Mouse (Mus musculus): ENCODE results near the gene Stx11. TPM values are rescaled to one million over a fixed set of nuclear protein-coding genes. Genes with fewer than 3 reads are reported as not detected.

Stx11 gene
- under 1 TPM; 0.24 to 0.28 TPM for total RNA-seq (2021)
- long read RNA-seq, experiment 1: 0 reads
- long read RNA-seq, experiment 2, full-length matches to known transcripts: 1 of 1 reads
- long read RNA-seq, experiment 2, partial matches to known transcripts: 0 of 1 reads
- long read RNA-seq, experiment 2, other reads (novel, unspliced or antisense): 0 of 1 reads

DNA sequence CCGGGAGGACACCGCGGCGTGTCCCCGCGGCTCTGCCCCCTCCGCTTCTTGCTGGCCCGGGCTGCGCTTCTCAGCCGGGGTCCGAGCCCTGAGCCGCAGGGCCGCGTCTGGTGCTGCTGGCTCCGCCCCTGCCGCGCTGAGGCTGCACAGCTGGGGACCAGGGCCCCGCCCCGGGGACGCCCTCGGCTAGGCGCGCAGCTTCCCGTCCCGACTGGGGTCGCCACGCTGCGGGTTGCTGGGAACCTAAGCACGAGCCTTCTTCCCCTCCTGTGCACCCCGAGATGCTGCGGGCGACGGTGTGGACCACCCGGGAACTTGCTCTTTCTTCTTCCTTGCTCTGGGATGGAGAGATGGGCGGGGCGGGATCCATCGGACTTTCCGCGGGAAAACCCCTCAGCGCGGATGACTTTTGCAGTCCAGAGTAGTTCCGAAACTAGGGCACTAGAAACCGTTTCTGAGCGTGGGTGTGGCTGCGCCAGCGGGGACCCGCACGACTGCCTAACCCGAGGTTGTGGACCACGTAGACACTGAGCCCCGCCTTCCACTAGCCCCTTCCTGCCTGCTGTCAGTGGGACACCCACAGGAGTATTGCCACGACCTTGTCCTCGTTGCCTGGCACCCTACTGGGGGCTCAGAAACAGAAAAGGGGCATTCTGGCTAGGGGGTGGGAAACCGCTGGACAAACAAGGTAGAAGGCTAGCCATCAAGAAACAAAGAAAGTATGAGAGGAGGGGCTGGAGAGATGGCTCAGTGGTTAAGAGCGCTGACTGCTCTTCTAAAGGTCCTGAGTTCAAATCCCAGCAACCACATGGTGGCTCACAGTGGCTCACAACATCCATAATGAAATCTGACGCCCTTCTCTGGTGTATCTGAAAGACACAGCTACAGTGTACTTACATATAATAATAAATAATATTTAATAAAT lies at the start of gene Stx11:
Stx11 (minus strand) TSS at position 148 of the 925 bp plus-strand sequence.
- peak; percentile 61 for DNase-seq

DNA sequence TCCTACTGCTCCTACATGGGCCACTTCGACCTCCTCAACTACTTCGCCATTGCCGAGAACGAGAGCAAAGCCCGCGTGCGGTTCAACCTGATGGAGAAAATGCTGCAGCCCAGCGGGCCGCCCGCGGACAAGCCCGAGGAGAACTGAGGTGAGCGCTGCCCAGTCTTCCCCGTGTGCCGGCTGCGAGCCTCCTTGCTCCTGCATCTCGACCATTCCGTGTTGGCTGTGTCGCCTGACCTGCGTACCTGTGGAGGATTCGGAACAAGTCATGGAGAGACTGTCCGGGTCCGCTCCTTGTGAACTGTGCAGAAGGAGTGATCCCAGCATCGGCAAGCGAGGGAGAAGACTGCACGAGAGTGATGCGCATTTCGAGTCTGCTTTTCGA lies 44.6 kb upstream of the Stx11 start:
- DNase-seq: no peak

DNA sequence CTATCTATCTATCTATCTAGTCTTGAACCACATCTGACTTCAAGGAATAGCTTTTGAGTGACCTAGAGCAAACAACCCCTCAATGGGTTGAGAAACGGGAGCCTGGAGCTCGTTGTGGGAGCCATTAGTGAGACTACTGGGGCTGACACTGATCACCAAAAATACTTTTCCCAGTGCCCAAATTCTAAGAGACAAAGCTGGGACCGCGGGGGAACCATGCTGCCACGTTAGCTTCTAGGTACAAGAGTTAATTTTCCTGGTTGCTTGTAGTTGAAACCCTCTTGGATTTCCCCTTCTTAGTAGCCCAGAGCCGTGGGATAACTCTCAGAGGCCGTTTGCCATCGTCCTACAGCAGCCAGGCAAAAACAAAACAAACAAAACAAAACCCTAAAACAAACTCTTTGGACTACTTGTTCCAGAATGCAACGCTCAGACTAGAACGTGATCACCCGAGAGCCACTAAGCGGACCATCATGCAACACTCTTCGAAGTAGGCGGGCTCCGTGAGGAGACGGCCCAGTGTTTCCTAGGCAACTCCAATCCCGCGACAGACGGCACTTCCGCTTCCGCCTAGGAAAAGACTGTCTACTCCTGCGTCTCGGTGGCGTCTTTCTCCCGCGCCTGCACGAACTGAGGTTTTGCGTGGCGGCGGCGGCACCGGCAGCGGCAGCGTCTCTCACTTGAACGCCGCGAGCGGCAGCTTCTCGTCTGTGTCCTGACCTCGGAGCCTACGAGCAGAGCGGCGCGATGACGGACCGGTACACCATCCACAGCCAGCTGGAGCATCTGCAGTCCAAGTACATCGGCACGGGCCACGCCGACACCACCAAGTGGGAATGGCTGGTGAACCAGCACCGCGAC lies 44.0 kb upstream of the Stx11 start:
- peak; percentile 94 for DNase-seq

DNA sequence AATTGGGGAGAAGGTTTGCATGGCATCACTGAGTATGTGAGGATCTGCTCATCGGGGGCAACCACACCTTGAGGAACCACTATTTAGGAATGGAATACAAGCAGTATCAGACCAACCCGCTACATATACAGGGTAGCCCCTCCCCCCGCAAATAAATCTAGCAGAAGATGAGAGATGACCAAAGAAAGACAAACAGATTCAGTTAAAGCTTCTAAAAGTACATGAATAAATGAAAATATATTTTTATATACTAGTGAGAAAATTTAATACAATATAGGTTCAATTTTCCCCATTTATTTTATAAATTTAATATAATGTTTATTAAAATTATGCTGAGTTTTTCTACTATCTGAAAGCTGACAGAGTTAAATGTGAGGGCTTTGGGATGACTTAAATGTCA lies 40.9 kb upstream of the Stx11 start, which contains the start of gene Sf3b5:
Sf3b5 (plus strand) TSS at position 301 of the 400 bp plus-strand sequence.
- DNase-seq: no peak

DNA sequence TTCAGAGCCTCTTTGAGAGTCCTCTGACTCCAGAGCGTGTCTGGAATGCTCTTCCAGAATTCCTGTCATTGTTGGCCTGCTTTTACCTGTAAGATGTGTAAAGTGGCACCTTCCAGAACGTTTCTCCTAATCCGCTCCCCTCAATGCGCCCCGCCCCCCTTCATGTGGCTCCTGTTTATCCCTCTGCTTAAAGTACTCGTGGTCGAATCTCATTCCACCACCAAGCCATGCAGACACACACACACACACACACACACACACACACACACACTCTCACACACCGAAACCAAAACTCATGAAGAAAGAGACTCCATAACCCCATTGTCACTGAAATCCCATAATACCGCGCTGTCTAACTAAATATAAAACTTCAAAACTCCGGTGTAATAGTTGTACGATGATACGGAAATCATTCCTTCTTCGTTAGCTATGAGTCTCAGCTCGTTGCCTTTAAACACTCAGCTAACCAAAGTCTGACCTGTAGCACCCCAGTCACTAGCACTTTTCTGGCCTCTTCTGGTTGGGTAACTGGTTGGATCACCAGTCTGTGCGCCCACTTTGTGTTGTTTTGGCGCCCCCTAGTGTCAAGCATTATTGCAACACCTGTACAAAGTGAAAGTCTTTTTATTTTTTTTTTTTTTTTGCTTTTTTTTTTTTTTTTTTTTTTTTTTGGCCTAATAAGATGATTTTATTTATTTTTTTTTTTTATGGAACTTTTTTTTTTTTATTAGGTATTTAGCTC lies 32.8 kb upstream of the Stx11 start:
- peak; percentile 59 for DNase-seq

DNA sequence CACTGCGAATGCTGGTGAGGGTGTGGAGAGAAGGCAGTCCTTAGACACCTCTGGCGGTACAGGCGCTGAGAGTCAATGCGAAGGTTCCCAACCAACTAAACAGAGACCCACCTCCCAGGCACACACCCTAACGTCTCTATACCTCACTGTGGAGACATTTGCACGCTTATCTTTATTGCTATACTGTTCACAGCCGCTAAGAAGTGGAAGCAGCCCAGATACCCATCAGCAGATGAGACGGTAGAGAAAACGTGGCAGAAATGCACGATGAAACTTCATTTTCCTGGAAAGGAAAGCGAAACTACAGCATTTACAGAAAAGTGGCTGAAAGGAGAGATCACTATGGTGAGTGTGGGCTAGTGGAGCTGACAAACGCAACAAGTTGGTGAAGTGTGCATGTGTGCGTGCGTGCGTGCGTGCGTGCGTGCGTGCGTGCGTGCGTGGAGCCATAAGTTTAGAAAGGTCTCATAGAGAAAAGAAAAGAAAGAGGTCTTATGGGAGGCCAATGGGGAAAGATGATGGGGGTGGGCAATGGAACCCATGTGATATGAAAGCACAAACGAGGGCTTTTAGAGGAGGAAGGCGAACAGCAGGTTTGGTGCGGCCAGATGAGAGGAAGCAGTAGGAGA lies 29.4 kb upstream of the Stx11 start:
- no peak for DNase-seq

DNA sequence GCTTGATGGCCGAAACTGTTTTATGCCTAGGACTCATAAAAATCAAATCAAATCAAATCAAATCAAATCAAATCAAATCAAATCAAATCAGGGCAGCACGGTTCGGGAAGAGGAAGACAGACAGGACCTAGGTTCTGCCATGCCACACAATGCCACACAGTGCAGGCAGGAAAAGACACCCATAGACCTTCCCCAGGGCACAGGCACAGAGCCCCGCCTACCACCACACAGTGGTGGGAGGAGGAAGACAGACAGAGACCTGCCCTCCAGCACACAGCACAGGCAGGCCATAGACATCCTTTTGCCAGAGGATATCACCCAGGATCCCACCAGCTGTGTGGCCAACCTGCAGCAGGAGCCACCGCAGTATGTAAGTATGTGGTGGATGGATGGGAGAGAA lies 27.9 kb upstream of the Stx11 start:
- no peak for DNase-seq

DNA sequence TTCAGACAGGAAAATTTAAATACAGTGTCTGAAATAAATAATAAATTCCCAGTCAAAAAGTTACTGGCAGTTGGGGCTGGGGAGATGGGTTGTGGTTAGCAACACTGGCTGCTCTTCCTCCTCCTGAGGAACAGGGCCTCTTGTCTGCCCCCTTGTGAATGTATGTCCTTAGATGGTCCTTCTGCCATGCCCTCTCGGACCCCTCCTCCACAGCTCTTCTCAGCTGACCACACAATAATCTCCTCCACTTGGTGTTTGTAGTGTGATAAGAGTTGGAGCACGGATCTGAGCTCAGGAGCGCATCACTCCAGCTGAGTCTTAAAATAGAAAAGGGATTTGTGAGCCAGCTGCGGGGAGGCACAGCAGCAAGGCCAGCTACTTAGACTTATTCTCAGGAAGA lies 22.8 kb upstream of the Stx11 start:
- no peak for DNase-seq

DNA sequence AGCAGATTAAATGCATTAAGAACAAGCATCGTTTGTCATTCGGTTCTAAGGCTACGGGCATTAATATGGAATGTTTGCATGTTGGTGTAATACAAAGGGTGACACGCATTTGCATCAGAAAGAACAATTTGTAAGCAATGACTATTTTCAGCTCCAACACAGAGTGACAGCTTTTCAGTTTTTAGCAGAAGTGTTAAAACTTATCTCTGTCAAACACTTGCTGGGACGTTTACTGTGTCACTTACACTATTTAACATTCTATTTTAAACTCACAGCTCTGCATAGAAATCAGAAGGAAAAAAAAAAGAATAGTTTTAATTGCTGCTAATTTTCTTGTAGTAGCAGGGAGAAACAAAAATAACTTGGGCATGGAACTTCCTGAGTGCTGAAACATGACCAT lies 22.4 kb upstream of the Stx11 start:
- no peak for DNase-seq

DNA sequence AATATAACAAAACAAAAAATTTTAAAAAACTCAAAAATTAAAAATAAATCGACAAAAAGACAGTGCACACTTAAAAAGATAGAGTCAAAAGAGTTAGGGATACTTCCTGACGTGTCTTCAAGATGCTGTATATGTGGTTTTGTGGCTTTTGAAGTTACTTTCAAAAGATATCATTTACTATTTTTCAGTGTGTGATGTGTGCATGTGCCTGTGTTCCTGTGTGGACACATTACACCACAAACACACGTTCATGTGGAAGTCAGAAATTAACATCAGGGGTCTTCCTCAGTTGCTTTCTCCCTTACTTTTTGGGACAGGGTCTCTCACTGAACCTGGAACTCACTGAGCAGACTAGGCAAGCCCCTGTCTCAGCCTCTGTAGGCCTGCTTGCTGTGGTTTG lies 20.9 kb upstream of the Stx11 start:
- no peak for DNase-seq

DNA sequence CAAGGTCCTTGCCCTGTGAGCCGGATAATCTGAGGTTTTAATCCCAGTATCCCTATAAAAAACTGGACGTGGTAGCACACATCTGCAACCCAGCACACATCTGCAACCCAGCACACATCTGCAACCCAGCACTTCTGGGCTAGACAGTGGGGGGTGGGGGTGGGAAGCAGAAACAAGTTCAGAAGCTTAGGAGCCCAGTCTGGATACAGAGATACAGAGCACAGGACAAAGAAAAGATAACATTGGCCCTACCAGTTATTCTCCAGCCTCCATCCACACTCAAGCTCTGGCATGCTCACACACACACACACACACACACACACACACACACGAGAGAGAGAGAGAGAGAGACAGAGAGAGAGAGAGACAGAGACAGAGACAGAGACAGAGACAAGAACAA lies 19.4 kb upstream of the Stx11 start:
- DNase-seq: no peak

DNA sequence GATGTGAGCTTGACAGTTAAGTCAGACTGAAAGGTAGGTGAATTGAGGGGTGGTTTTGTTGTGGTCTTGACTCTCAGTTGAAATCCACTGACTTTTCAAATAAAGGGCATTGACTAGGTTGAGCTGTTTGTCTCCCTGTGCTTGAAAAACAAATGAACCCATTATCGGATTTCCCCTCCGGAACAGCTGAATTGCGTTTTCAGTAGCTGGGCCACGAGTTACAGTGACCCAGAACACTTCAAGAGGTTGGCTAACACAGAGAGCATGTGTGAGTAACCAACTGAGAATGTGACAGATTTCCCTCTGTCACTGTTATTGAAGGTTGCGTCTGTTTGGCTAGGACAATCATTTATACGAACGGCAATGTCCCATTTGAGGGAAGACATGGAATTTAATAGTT lies 17.0 kb upstream of the Stx11 start:
- no peak for DNase-seq

DNA sequence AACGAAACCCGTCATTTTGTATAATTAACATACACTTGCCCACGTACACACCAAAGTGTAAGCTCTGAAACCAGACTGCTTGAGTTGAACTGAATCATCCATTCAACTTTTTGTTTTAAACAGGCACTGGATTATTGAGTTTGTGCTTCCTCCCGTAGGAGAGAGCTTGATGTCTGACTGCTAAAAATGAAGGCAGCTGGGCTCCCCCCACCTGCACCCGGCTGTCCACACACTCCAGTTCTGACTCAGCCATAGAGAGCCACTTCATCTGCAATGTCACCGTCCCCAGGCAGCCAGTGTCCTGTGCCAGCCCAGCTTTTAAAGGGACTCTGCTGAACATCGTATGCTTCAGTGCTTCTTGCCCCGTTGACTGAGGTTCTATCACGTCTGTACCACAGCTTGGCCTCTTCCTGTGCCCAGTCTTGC lies 13.7 kb upstream of the Stx11 start:
- no peak for DNase-seq

DNA sequence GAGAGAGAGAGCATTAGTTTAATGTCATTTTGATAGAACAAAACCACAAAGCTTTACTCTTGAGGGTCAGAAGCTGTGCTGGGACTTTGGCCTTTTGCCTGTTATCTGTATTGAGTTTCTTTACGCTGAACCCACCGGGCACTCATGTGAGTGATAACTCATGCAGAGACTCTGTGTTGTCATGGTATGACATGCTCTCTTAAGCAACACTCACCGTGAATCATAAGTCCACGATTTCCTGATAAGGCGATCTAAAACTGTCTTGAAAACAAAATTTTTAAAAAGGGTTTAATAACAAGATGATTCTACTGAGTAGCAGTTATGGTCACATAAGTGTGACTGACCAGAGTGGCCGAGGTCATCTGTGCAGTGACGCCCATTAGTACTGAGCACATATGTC lies 12.5 kb upstream of the Stx11 start:
- DNase-seq: no peak

DNA sequence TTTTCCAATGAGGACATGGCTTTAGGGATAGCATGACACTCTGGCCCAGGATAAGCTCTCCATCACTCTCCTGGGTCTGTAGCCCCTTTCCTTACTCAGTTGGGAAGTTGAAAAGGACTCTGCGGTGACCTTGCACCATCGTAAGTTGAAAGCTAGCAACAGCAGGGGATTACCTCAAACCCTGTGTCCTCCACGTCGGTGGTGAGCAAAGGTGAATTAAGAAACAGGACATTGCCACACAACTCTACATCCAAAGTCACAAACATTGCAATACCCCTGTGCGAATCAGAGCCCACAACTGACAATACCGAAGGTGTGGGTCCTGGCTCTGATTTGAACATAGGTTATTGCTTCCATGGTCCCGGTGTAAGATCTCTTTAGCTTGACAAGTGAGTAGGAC lies 11.9 kb upstream of the Stx11 start:
- DNase-seq: no peak

DNA sequence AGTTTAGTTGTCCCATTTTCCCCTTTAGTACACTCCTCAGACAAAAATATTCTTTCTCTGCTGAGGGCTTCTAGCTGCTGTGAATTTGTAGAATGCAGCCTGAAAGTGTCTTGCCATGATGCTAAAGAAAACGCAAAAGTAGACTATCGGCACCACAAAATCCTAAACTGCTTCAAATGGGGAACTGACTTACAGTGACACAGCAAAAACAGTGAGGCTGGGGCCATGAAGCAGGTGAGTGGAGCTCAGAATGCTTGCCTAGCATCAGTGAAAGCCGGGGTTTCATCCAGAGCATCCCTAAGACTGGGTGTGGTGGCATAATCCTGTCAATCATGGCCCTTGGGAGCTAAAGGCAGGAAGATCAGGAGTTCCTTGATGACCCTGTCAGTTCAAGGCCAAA lies 11.4 kb upstream of the Stx11 start:
- DNase-seq: no peak

DNA sequence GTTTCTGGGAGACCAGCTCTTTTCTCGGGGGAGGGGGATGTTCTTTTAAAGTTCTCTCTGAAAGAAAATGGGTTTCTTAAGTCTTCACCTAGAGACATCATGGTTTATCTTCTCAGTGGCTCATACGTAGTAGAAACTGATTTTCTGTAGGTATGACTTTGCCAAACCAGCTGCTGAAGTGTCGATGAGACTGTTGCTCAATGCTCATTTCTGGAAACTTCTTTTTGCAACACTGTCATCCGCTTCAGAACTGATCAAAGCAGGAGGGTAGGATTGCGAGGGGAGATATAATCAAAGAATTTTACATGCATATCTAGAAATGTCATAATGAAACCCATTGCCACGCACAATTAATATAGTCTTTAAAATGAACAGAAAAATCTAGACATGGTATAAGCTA lies 10.5 kb upstream of the Stx11 start:
- DNase-seq: no peak

DNA sequence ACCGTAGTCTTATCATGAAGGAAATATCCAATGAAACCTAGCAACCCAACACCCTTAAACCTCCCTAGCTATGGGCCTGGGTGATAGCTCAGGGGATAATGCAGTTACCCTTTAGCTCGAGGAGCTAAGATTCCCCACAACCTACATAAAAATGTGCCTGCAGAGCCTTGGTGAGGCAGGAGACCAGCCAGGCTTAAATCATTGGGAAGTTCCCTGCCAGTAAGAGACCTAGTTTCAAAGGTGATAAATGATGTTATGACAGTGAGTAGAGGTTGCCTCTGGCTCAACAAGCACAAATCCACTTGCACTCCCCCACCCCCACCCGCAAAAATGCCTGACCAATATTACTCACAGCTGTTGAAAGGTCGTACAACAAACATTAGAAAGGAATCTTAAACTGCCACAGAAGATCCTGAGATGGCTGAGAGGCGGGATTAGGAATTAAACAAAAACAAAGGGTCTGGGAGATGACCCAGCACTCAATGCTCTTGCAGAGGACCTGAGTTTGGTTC lies 1.6 kb upstream of the Stx11 start:
- no peak for DNase-seq

DNA sequence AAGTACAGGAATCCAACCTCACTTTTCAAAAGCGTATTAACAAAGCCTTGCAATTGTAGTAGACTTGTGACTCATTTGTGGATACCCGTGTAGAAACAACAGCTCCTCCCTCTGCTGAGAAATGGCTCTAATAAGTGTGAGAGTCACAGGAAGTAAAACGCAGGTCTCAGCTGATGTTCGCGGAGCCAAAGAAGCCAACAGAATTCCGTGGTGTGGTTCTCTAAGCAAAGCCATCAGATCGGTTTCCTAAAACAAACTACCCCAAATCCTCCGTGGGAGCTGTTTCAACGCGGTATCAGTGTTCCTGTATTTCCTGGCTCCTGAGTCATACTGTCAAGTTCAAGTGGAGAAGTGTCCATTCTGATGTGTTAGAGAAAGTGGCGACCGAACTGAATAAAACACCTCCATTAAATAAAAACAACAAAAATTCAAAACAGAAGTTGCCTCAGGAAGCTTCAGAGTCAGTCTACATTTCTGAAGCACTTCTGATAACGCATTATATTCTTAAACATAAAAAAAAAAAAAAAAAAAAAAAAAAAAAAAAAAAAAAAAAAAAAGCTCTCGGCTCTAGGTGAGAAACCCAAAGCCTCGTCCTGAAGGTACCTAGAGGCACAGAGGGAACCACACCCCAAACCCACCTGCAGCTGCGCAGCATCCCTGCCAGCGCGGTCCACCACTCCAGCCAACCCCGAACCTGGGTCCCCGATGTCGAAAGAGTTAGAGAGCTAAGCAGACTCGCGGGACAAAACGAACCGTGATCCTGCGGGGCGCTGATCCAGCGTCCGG lies 543 bp downstream of the Stx11 start:
- DNase-seq: no peak

DNA sequence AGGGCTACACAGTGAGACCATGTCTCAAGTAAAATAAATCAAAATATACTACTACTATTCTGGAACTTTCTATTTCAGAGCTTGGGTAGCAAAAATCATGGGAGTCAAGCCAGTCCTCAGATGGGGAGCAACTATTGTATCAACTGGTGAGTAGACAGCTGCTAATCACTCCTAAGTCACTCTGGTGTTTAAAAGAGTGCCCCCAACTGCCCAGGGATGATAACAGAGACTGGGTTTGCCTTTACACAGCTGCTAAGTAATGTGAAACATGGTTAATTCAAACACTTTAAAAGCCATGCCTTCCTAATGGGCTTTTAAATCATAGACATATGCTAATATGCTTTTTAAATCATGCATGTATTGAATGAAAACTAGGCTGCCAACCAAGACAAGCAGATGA lies 1.9 kb downstream of the Stx11 start:
- no peak for DNase-seq

DNA sequence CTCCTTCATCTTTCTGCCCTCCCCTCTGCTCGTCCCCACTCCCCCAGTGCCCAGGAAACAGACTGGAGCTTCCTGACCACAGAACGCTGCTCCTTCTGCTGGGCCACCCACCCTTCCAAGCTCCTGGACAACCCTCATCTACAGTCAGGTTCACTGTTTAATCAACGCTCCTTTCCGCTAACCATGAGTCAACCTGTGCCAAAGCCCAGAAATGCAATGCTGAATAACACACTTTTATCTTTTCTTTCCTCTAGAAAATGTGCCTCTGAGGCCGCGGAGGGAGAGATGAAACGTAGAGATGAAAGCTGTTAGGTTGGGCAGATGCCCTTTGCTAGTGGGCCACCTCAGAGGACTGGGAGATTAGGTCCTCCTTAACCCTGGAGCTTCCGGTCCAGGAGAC lies 2.6 kb downstream of the Stx11 start:
- no peak for DNase-seq
